Mouse (Mus musculus) gastrocnemius, postnatal 4 days (tissue): ENCODE results near the gene Taar6. TPM values are rescaled to one million over a fixed set of nuclear protein-coding genes. Genes with fewer than 3 reads are reported as not detected.

ENCODE experiments used
- DNase-seq, 2 experiments: peaks; one replicate each; pipeline ENCODE4 v3.0.0; 2021 to 2022; ENCODE audit warnings: low spot score in 2 of 2, mixed read lengths in 2 of 2
- total RNA-seq, 2 experiments: library from RNA; stranded (reverse); gene quantifications; 2 replicates each; pipeline ENCODE4 v1.2.3; 2021

Taar6 gene
- total RNA-seq, 2 experiments from 2014 or later, result not detected

DNA sequence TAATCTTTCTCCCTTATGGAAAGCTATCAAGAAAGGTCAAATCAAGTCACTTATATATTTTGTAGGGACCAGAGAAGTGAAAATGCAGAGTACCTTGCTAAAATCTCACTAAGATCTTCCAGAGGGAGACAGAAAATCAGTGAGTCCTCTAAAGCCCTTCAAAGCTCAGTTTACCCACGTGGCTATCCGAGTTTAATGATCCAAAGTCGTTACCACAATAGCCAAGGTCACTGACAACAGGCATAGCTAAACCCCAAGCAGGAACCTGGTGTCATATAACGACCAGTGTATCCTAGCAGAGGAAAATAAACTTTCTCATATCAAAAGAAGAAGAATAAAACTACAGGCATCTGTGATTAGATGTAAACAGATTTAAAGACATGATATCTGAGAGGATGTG, 47.8 kb downstream of the Taar6 start:
- DNase-seq, result no peak

Other genes with a start within 250 kb of the Taar6 start
- gene Rps12, start 198.4 kb downstream of the Taar6 start, total RNA-seq, result 100 to 1,000 TPM; 472 to 555 TPM
- gene Slc18b1, start 188.7 kb downstream of the Taar6 start, total RNA-seq, result 10 to 100 TPM; 17.1 to 20.8 TPM
- gene Vnn3, start 134.2 kb downstream of the Taar6 start, total RNA-seq, result under 1 TPM; 0.25 to 0.62 TPM
- gene Vnn1, start 91.0 kb downstream of the Taar6 start, total RNA-seq, result under 1 TPM; 0.15 to 0.41 TPM
- not detected for gene Taar1, start 65.3 kb downstream of the Taar6 start, total RNA-seq
- gene Taar2, start 47.1 kb downstream of the Taar6 start, total RNA-seq, result not detected
- gene Taar3, start 36.1 kb downstream of the Taar6 start, total RNA-seq, result not detected
- gene Taar4, start 25.2 kb downstream of the Taar6 start, total RNA-seq, result not detected
- gene Taar5, start 14.9 kb downstream of the Taar6 start, total RNA-seq, result not detected
- not detected for gene Taar7a, start 7.8 kb upstream of the Taar6 start, total RNA-seq
- not detected for gene Taar7b, start 14.3 kb upstream of the Taar6 start, total RNA-seq
- gene Taar7d, start 41.6 kb upstream of the Taar6 start, total RNA-seq, result not detected
- not detected for gene Taar7e, start 52.0 kb upstream of the Taar6 start, total RNA-seq
- gene Taar7f, start 63.9 kb upstream of the Taar6 start, total RNA-seq, result not detected
- not detected for gene Taar8a, start 90.9 kb upstream of the Taar6 start, total RNA-seq
- gene Taar8b, start 106.6 kb upstream of the Taar6 start, total RNA-seq, result not detected
- gene Taar8c, start 116.3 kb upstream of the Taar6 start, total RNA-seq, result not detected
- gene Taar9, start 123.9 kb upstream of the Taar6 start, total RNA-seq, result not detected
- gene Stx7, start 163.7 kb upstream of the Taar6 start, total RNA-seq, result 10 to 100 TPM; 37.3 to 41.6 TPM
- 1 to 10 TPM; 5.8 TPM for gene Moxd1, start 237.9 kb upstream of the Taar6 start, total RNA-seq